Mouse (Mus musculus): ENCODE measurements around the gene Chp1. TPM values are rescaled to one million over a fixed set of nuclear protein-coding genes. Genes with fewer than 3 reads are reported as not detected.
"Not testable (repeated sequence)": the region's sequence is repeated elsewhere in the genome, so short reads cannot be mapped to it uniquely, and the experiment has no call there.

Gene Chp1
- polyA plus RNA-seq, 1 experiment from 2014 or later = 68.2 TPM

DNA sequence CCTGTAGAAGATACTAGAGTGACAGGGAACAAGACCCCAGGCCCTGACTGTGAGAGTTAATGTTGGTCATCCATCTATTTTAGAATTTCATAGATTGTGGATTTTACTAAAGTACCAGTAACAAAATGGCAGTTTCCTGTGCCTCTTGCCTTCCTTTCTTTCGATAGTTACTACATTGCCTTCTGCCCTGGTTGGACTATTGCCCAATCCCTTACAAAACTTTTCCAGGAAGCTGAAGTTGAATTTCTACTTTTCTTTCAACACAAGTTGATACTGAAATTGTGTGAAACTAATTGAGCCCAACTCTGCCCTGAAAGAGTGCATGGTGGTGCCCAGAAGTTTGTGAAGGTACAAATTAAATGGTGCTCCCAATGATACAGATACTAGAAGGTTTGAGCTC, 25.0 kb downstream of the Chp1 start:
- ATAC-seq (ENCODE audit: low FRiP score, low read depth) = no peak
- H3K27me3 ChIP-seq (replicated peaks) = no peaks in the 10 kb centered on the region
- no peaks in the 10 kb centered on the region for H3K9me3 ChIP-seq
- H3K36me3 ChIP-seq = peaks cover 17% of the 10 kb centered on the region; the same call in 1 of the 2 replicates
- H3K9ac ChIP-seq = no peak overlapping the region
- H3K4me1 ChIP-seq = no peaks in the 10 kb centered on the region
- no peak overlapping the region for H3K4me3 ChIP-seq
- no peak overlapping the region for H3K4me2 ChIP-seq (replicated peaks)
- 93% methylated on average over 1 of the region's 1 CpGs for WGBS
- H3K27ac ChIP-seq = no peak overlapping the region

DNA sequence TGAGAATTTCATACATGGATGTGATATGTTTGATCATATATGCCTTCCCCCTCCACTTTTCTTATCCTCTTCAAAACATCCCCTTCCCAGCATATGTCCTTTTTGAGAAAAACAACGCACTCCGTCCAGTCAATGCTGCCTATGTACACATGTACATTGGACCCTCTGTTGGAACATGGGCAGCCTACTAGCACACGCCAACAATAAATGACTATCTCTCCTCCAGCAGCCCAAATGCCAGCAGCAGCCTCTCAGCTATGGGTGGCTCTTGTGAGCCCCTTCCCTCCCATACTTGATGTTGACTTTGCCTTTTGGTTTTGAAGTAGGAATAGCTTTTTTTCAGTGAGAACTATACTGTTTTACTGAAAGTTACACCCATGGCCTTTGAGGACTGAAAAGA, 34.1 kb downstream of the Chp1 start:
- no peaks in the 10 kb centered on the region for H3K4me1 ChIP-seq
- no peak overlapping the region for H3K9ac ChIP-seq
- no peak overlapping the region for H3K27ac ChIP-seq
- no peaks in the 10 kb centered on the region for H3K9me3 ChIP-seq
- peaks cover 15% of the 10 kb centered on the region for H3K36me3 ChIP-seq
- no peak overlapping the region for H3K4me2 ChIP-seq (replicated peaks)
- 96% methylated on average over 3 of the region's 3 CpGs for WGBS
- H3K27me3 ChIP-seq (replicated peaks) = no peaks in the 10 kb centered on the region
- H3K4me3 ChIP-seq = no peak overlapping the region
- no peak for ATAC-seq (ENCODE audit: low FRiP score, low read depth)

DNA sequence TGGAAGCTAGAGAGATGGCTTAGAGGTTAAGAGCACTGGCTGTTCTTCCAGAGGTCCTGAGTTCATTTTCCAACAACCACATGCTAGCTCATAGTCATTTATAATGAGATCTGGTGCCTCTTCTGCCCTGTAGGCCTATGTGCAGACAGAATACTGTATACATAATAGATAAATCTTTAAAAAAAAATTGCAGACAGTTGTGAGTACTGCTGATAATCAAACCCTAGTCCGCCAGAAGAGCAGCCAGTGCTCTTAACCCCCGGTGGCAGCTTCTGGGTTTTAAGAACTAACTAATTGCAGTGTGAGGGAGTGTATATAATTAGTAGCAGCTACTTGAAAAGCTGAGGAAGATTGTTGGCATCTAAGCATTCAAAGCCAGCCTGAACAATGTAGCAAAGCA, 35.9 kb downstream of the Chp1 start:
- Histone ChIP-seq H3K4me3 (no peak overlapping the region), H3K9ac (no peak overlapping the region), H3K36me3 (peaks cover 15% of the 10 kb centered on the region), H3K27ac (no peak overlapping the region), H3K9me3 (no peaks in the 10 kb centered on the region), H3K4me2 (replicated peaks) (no peak overlapping the region), H3K4me1 (no peaks in the 10 kb centered on the region), H3K27me3 (replicated peaks) (no peaks in the 10 kb centered on the region)
- no peak for ATAC-seq (ENCODE audit: low FRiP score, low read depth)
- 70% methylated on average over 2 of the region's 2 CpGs for WGBS

DNA sequence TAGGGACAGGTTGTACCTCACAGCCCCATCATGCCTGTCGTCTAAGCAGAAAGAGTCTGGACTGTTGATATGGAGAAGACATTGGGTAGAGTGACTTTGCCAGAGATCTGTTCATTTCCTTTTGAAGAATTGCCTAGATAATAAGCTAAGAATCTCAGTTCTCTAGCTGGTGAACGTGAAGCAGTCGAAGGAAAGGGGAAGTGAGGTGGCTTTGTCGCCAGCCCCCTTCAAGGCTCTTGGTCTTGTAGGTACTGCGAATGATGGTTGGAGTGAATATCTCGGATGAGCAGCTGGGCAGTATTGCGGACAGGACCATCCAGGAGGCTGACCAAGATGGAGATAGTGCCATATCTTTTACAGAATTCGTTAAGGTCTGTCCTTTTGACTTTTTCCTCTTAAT, 36.8 kb downstream of the Chp1 start:
- ATAC-seq (ENCODE audit: low FRiP score, low read depth) = no peak
- WGBS = 91% methylated on average over 8 of the region's 8 CpGs

DNA sequence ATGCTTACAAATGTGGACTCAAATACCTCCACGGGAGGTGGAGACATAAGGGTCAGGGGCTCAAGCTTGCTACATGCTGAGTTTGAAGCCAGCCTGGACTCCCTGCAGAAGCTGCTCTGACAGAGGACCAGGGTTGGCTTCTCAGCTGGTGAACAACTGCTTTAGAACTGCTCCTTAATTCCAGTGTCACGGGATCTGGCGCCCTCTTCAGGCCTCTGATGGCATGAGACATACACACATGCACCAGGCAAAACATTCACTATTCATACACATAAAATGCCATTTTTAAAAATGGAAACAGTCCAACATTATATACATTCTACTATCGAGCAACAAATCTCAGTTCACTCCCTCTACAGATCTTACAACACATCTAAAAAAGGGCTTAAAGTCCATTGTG, 39.9 kb downstream of the Chp1 start:
- Histone ChIP-seq H3K4me3 (no peak overlapping the region), H3K4me2 (replicated peaks) (no peak overlapping the region), H3K4me1 (no peaks in the 10 kb centered on the region), H3K27ac (no peak overlapping the region), H3K9me3 (no peaks in the 10 kb centered on the region), H3K27me3 (replicated peaks) (no peaks in the 10 kb centered on the region), H3K9ac (no peak overlapping the region), H3K36me3 (peaks cover 10% of the 10 kb centered on the region)
- ATAC-seq (ENCODE audit: low FRiP score, low read depth) = no peak
- 21% methylated on average over 4 of the region's 4 CpGs for WGBS

More for the DNA sequence above, 36.8 kb downstream of the Chp1 start:
- Histone ChIP-seq H3K4me1 (no peaks in the 10 kb centered on the region), H3K27ac (no peak overlapping the region), H3K27me3 (replicated peaks) (no peaks in the 10 kb centered on the region), H3K9me3 (no peaks in the 10 kb centered on the region), H3K36me3 (peaks cover 15% of the 10 kb centered on the region), H3K9ac (no peak overlapping the region), H3K4me2 (replicated peaks) (no peak overlapping the region), H3K4me3 (no peak overlapping the region)

DNA sequence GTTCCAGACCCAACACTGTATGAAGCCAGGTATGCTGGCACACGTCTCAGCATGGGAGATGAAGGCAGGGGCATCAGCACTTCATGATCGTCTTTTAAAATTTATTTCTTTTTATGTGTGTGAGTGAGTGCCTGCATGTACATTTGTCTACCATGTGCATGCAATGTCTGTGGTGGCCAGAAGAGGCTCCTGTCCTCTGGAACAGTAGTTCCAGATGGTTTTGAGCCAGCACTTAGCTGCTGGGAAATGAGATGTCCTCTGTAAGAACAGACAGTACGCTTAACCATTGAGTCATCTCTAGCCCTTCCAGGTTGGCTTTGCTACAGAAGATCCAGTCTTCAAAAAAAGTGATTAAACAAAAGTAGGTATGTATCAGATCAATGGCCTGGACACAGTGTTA, 43.8 kb downstream of the Chp1 start:
- ATAC-seq (ENCODE audit: low FRiP score, low read depth) = no peak
- no peak overlapping the region for H3K9ac ChIP-seq
- peaks cover 7% of the 10 kb centered on the region for H3K36me3 ChIP-seq
- no peak overlapping the region for H3K4me3 ChIP-seq
- H3K27me3 ChIP-seq (replicated peaks) = no peaks in the 10 kb centered on the region
- 94% methylated on average over 3 of the region's 3 CpGs for WGBS
- H3K4me2 ChIP-seq (replicated peaks) = no peak overlapping the region
- no peak overlapping the region for H3K27ac ChIP-seq
- H3K9me3 ChIP-seq = no peaks in the 10 kb centered on the region
- H3K4me1 ChIP-seq = peaks cover 12% of the 10 kb centered on the region

DNA sequence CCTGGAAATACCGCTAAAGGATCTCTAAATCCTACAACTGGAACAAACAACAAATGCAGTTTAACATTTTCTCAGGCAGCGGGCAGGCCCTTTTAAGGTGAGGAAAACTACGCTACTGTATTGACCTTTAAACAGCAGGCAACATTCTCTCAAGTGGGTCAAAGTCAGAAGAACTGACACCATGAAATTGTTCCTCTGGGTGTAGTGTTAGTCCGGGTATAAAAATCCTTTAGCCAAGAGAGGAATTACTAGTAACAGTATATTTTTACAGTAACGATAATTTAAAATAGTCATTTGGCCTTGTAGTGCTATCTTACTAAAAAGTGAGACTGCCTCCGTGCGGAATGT, 46.2 kb downstream of the Chp1 start:
- H3K9ac ChIP-seq = no peak overlapping the region

DNA sequence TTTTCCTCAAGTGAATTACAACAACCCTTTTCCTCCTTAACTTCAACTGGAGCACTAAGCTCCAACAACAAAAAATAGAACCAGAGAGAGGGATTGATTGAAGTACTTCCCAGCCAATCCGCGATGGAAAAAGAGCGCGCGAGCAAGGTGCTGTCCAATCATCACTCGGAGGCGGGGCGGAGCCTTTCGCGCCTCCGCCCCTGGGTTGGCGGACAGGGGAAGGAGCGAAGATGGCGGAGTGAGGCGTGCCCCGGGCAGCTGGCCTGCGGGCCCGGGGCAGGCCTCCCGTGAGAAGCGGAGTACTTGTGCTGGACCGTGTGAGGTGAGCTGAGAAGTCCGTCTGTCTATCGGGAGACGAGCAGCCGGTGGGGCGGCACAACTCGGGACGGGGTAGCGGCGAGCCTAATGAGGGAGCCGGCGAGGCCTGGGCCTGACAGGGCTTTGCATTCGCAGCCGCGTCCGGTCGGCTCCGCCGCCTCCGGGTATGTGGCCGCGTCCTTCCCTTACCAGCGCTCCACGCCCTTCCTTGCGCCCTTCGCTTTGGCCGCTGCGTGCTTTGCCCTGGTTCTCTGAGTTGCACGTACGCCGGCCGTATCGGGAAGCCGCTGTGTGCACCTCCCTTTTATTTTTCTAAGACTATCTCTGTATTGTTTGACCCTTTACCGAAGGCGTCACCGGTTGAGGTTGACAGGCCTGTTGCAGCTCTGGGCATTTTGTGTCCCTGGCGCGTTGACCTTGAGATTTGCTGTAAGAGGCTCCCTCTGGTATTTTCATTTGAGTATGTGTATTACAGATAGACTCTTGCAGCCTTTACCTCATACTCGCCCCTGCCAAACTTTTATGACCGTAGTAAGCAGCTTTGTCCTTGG, 46.9 kb downstream of the Chp1 start:
- no peaks in the 10 kb centered on the region for H3K27me3 ChIP-seq (replicated peaks)
- H3K4me2 ChIP-seq (replicated peaks) = peak overlapping the region; percentile 71
- H3K9ac ChIP-seq = peak overlapping the region; percentile 91
- H3K4me3 ChIP-seq = peak overlapping the region; percentile 95
- peaks cover 12% of the 10 kb centered on the region for H3K4me1 ChIP-seq
- no peaks in the 10 kb centered on the region for H3K9me3 ChIP-seq
- H3K27ac ChIP-seq = peak overlapping the region; percentile 59
- under 1% methylated on average over 61 of the region's 61 CpGs for WGBS
- H3K36me3 ChIP-seq = peaks cover 31% of the 10 kb centered on the region
- peak; percentile 97 for ATAC-seq (ENCODE audit: low FRiP score, low read depth)

More for the DNA sequence above, 46.2 kb downstream of the Chp1 start:
- Histone ChIP-seq H3K9me3 (no peaks in the 10 kb centered on the region), H3K27ac (no peak overlapping the region), H3K27me3 (replicated peaks) (no peaks in the 10 kb centered on the region), H3K36me3 (peaks cover 27% of the 10 kb centered on the region), H3K4me1 (peaks cover 12% of the 10 kb centered on the region), H3K4me3 (peak overlapping the region; percentile 95; the same call in 1 of the 2 replicates), H3K4me2 (replicated peaks) (peak overlapping the region; percentile 71)
- WGBS = 7% methylated on average over 7 of the region's 7 CpGs
- peak; percentile 19; the same call in 1 of the 2 replicates for ATAC-seq (ENCODE audit: low FRiP score, low read depth)

DNA sequence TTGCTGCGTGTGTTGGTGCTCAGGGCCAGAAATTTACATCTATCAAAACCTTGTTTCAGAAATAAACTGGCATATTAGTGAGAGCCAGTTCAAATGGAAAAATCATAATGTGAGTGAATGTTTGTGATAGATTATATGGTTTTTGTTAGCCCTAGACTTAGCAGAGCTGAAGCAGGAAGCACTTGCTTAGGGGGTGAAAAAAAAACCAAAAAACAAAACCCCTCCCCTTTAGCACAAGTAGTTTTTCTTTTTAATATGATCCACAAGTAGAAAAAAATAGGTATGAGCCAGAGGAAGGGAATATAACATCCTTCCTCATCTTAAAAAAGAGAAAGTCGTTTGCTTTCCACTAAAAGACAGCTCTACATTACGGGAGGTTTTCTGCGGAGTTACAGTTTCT, 47.8 kb downstream of the Chp1 start:
- H3K4me3 ChIP-seq = peak overlapping the region; percentile 95
- peak overlapping the region; percentile 71 for H3K4me2 ChIP-seq (replicated peaks)
- H3K36me3 ChIP-seq = peaks cover 38% of the 10 kb centered on the region
- peak overlapping the region; percentile 91 for H3K9ac ChIP-seq
- H3K4me1 ChIP-seq = peaks cover 12% of the 10 kb centered on the region
- no peaks in the 10 kb centered on the region for H3K27me3 ChIP-seq (replicated peaks)
- no peak overlapping the region for H3K27ac ChIP-seq
- ATAC-seq (ENCODE audit: low FRiP score, low read depth) = no peak
- no peaks in the 10 kb centered on the region for H3K9me3 ChIP-seq
- 58% methylated on average over 4 of the region's 4 CpGs for WGBS

DNA sequence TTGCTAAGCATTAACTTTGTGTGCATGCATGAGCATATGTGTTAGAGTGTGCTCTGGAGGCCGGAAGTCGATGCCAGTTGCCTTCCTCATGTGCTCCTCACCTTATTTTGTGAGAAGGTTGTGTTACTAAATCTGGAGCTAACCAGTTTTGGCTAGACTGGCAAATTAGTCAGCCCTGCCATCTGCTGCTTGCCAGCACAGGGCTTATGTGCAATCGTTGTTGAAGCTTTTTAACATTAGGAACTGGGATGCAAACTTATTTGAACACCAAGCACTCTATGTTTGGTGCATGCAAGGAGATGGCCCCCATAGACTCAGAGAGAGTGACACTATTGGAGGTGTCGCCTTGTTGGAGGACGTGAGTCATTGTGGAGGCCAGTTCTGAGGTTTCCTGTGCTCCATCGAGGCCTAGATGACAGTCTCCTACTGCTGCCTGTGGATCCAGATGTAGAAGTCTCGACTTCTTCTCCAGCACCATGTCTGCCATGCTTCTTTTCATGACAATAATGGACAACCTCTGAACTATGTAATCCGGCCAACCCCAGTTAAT, 49.4 kb downstream of the Chp1 start:
- 95% methylated on average over 8 of the region's 8 CpGs for WGBS
- H3K4me1 ChIP-seq = peaks cover 12% of the 10 kb centered on the region

DNA sequence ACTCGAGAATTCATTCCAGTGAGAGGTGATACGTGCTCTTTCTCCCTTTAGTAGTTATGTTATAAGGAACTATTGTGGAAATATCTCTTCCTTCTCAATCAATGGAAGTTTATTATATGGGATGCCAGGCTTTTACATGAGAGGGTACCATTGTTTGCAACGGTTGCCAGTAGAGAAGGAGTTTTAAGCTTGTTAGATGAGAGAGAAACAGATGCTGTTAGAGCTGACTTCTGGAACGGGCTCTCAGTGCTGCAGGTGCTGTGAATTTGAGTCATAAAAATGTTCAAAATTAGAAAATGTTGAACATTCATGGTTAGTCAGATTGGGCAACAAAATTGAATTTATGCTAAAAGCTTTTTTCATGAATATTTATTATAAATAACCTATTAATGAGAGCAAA, 53.5 kb downstream of the Chp1 start:
- no peak overlapping the region for H3K4me3 ChIP-seq
- no peak for ATAC-seq (ENCODE audit: low FRiP score, low read depth)
- peaks cover 63% of the 10 kb centered on the region for H3K36me3 ChIP-seq
- H3K27me3 ChIP-seq (replicated peaks) = no peaks in the 10 kb centered on the region
- no peak overlapping the region for H3K4me2 ChIP-seq (replicated peaks)
- H3K9ac ChIP-seq = no peak overlapping the region
- 85% methylated on average over 4 of the region's 4 CpGs for WGBS
- no peaks in the 10 kb centered on the region for H3K4me1 ChIP-seq
- no peaks in the 10 kb centered on the region for H3K9me3 ChIP-seq
- no peak overlapping the region for H3K27ac ChIP-seq

More for the DNA sequence above, 49.4 kb downstream of the Chp1 start:
- Histone ChIP-seq H3K4me3 (no peak overlapping the region), H3K27ac (no peak overlapping the region), H3K9me3 (no peaks in the 10 kb centered on the region), H3K9ac (no peak overlapping the region), H3K36me3 (peaks cover 37% of the 10 kb centered on the region), H3K4me2 (replicated peaks) (no peak overlapping the region), H3K27me3 (replicated peaks) (no peaks in the 10 kb centered on the region)
- ATAC-seq (ENCODE audit: low FRiP score, low read depth) = no peak

DNA sequence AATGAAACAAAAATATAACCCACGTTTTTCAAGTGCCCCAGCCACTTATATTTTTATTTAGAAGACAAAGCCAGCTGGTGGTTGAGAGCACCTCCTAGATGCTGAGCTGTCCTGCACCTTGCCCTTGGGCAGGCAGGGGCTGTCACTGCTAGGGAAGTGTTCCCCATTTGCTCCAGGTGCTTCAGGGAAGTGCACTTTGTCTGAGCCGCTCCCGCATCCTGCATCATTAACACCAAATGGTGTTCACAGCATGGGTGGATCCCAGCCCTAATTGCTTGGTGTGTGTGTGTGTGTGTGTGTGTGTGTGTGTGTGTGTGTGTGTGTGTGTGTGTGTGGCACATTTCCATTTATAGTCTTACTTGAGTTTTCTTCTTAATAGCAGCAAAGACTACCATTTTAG, 54.1 kb downstream of the Chp1 start:
- H3K4me3 ChIP-seq; H3K4me1 ChIP-seq; H3K9me3 ChIP-seq; H3K27ac ChIP-seq; H3K27me3 ChIP-seq (replicated peaks); ATAC-seq (ENCODE audit: low FRiP score, low read depth); H3K9ac ChIP-seq: not testable (repeated sequence)
- Histone ChIP-seq H3K4me2 (replicated peaks) (0 out of 2 replicates have a peak overlapping the region, but pooled peaks have one; percentile 5), H3K36me3 (peaks cover 64% of the 10 kb centered on the region)
- 86% methylated on average over 3 of the region's 3 CpGs for WGBS

Measured in neural tube, embryonic 12.5 days (tissue).